Mouse (Mus musculus): Measurements from ENCODE around the gene Clec16a. TPM values are rescaled to one million over a fixed set of nuclear protein-coding genes. Genes with fewer than 3 reads are reported as not detected.

Gene Clec16a
- polyA plus RNA-seq, 1 experiment from 2014 or later: 32.5 TPM

GRCm38 (mm10) chr16:10540763-10541597 is 4.2 kb upstream of the Clec16a start:
- Histone ChIP-seq H3K4me2 (ENCODE audit: low read length) (peak overlapping the region; percentile 98), H3K27me3 (ENCODE audit: insufficient read depth, low read length) (no peaks in the 10 kb centered on the region), H3K27ac (no peak overlapping the region), H3K36me3 (ENCODE audit: insufficient read depth, low read length) (no peaks in the 10 kb centered on the region), H3K4me3 (replicated peaks; ENCODE audit: low read depth, low read length) (peak overlapping the region; percentile 80), H3K9me3 (replicated peaks; ENCODE audit: low read length) (no peaks in the 10 kb centered on the region), H3K4me1 (replicated peaks; ENCODE audit: insufficient read depth, low read length) (peaks cover 25% of the 10 kb centered on the region; the same call in 1 of the 2 replicates), H3K9ac (ENCODE audit: low read depth, low read length) (peak overlapping the region; percentile 88)
- peak; percentile 30; the same call in 1 of the 2 replicates for TF ChIP-seq CTCF (IDR thresholded peaks at IDR 0.05; ENCODE audit: low read depth)
- ATAC-seq (replicated peaks; ENCODE audit: low FRiP score, low read depth) (no peak), DNase-seq (ENCODE audit: low spot score) (no peak)
- WGBS: 60% methylated on average over 16 of the region's 16 CpGs

GRCm38 (mm10) chr16:10541598-10541930 is 3.6 kb upstream of the Clec16a start:
- Histone ChIP-seq H3K36me3 (ENCODE audit: insufficient read depth, low read length) (no peaks in the 10 kb centered on the region), H3K4me1 (replicated peaks; ENCODE audit: insufficient read depth, low read length) (peaks cover 31% of the 10 kb centered on the region; the same call in 1 of the 2 replicates), H3K4me3 (replicated peaks; ENCODE audit: low read depth, low read length) (peak overlapping the region; percentile 80), H3K4me2 (ENCODE audit: low read length) (peak overlapping the region; percentile 98), H3K9me3 (replicated peaks; ENCODE audit: low read length) (no peaks in the 10 kb centered on the region), H3K27me3 (ENCODE audit: insufficient read depth, low read length) (no peaks in the 10 kb centered on the region), H3K9ac (ENCODE audit: low read depth, low read length) (peak overlapping the region; percentile 88), H3K27ac (no peak overlapping the region)
- TF ChIP-seq CTCF (IDR thresholded peaks at IDR 0.05; ENCODE audit: low read depth): no peak
- no peak for ATAC-seq (replicated peaks; ENCODE audit: low FRiP score, low read depth)
- peak; percentile 51 for DNase-seq (ENCODE audit: low spot score)
- 13% methylated on average over 7 of the region's 7 CpGs for WGBS

GRCm38 (mm10) chr16:10542266-10542665 is 2.9 kb upstream of the Clec16a start:
- WGBS: under 1% methylated on average over 19 of the region's 22 CpGs
- Histone ChIP-seq H3K4me2 (ENCODE audit: low read length) (peak overlapping the region; percentile 98), H3K27me3 (ENCODE audit: insufficient read depth, low read length) (no peaks in the 10 kb centered on the region), H3K4me3 (replicated peaks; ENCODE audit: low read depth, low read length) (peak overlapping the region; percentile 80), H3K4me1 (replicated peaks; ENCODE audit: insufficient read depth, low read length) (peaks cover 32% of the 10 kb centered on the region; the same call in 1 of the 2 replicates), H3K9ac (ENCODE audit: low read depth, low read length) (peak overlapping the region; percentile 88), H3K9me3 (replicated peaks; ENCODE audit: low read length) (no peaks in the 10 kb centered on the region), H3K36me3 (ENCODE audit: insufficient read depth, low read length) (no peaks in the 10 kb centered on the region), H3K27ac (peak overlapping the region; percentile 78; the same call in 1 of the 2 replicates)
- ATAC-seq (replicated peaks; ENCODE audit: low FRiP score, low read depth) (no peak; the same call in 1 of the 2 replicates), DNase-seq (ENCODE audit: low spot score) (peak; percentile 35)
- no peak for TF ChIP-seq CTCF (IDR thresholded peaks at IDR 0.05; ENCODE audit: low read depth)

- Histone ChIP-seq H3K4me2 (ENCODE audit: low read length) (peak within 1 kb of the TSS; percentile 98), H3K4me1 (replicated peaks; ENCODE audit: insufficient read depth, low read length) (peaks cover 32% of the 10 kb centered on the region; the same call in 1 of the 2 replicates), H3K4me3 (replicated peaks; ENCODE audit: low read depth, low read length) (peak within 1 kb of the TSS; percentile 80), H3K27ac (peak within 1 kb of the TSS; percentile 78; the same call in 1 of the 2 replicates), H3K9me3 (replicated peaks; ENCODE audit: low read length) (no peaks in the 10 kb centered on the region), H3K9ac (ENCODE audit: low read depth, low read length) (peak within 1 kb of the TSS; percentile 88), H3K27me3 (ENCODE audit: insufficient read depth, low read length) (no peaks in the 10 kb centered on the region), H3K36me3 (ENCODE audit: insufficient read depth, low read length) (no peaks in the 10 kb centered on the region)
- WGBS: under 1% methylated on average over 47 of the region's 61 CpGs
- ATAC-seq (replicated peaks; ENCODE audit: low FRiP score, low read depth) (peak; percentile 92), DNase-seq (ENCODE audit: low spot score) (peak; percentile 99)
- TF ChIP-seq CTCF (IDR thresholded peaks at IDR 0.05; ENCODE audit: low read depth): peak; percentile 16; the same call in 1 of the 2 replicates
Measured at GRCm38 (mm10) chr16:10542698-10543365, 2.3 kb upstream of the Clec16a start, which contains the start of gene Dexi. Dexi (minus strand) TSS chr16:10543054.

- no peak overlapping the region for H3K9ac ChIP-seq (ENCODE audit: low read depth, low read length)
- WGBS: 56% methylated on average over 3 of the region's 3 CpGs
- no peak overlapping the region for H3K27ac ChIP-seq
- H3K4me2 ChIP-seq (ENCODE audit: low read length): no peak overlapping the region
- ATAC-seq (replicated peaks; ENCODE audit: low FRiP score, low read depth) (no peak), DNase-seq (ENCODE audit: low spot score) (no peak)
- peaks cover 10% of the 10 kb centered on the region; the same call in 1 of the 2 replicates for H3K4me1 ChIP-seq (replicated peaks; ENCODE audit: insufficient read depth, low read length)
- no peak for TF ChIP-seq CTCF (IDR thresholded peaks at IDR 0.05; ENCODE audit: low read depth)
- H3K27me3 ChIP-seq (ENCODE audit: insufficient read depth, low read length): no peaks in the 10 kb centered on the region
- no peaks in the 10 kb centered on the region for H3K36me3 ChIP-seq (ENCODE audit: insufficient read depth, low read length)
- no peak overlapping the region for H3K4me3 ChIP-seq (replicated peaks; ENCODE audit: low read depth, low read length)
- H3K9me3 ChIP-seq (replicated peaks; ENCODE audit: low read length): no peaks in the 10 kb centered on the region
Measured at GRCm38 (mm10) chr16:10546865-10547264, 1.7 kb downstream of the Clec16a start.

- no peaks in the 10 kb centered on the region for H3K27me3 ChIP-seq (ENCODE audit: insufficient read depth, low read length)
- no peak overlapping the region for H3K27ac ChIP-seq
- H3K4me3 ChIP-seq (replicated peaks; ENCODE audit: low read depth, low read length): no peak overlapping the region
- DNase-seq (ENCODE audit: low spot score) (no peak), ATAC-seq (replicated peaks; ENCODE audit: low FRiP score, low read depth) (no peak)
- H3K4me2 ChIP-seq (ENCODE audit: low read length): no peak overlapping the region
- TF ChIP-seq CTCF (IDR thresholded peaks at IDR 0.05; ENCODE audit: low read depth): no peak
- no peaks in the 10 kb centered on the region for H3K9me3 ChIP-seq (replicated peaks; ENCODE audit: low read length)
- no peak overlapping the region for H3K9ac ChIP-seq (ENCODE audit: low read depth, low read length)
- 66% methylated on average over 3 of the region's 3 CpGs for WGBS
- H3K4me1 ChIP-seq (replicated peaks; ENCODE audit: insufficient read depth, low read length): peaks cover 10% of the 10 kb centered on the region; the same call in 1 of the 2 replicates
- H3K36me3 ChIP-seq (ENCODE audit: insufficient read depth, low read length): no peaks in the 10 kb centered on the region
Measured at GRCm38 (mm10) chr16:10548938-10549337, 3.8 kb downstream of the Clec16a start.

Measured in kidney, postnatal 0 days (tissue).